Mouse (Mus musculus): ENCODE measurements around the gene Ganab.

- no peak for TF ChIP-seq POLR2A (IDR thresholded peaks at IDR 0.05; ENCODE audit: low read depth, low read length)
- TF ChIP-seq CTCF (IDR thresholded peaks at IDR 0.05; ENCODE audit: extremely low read depth, insufficient read depth, insufficient read length, insufficient replicate concordance) = no peak
Observed at GRCm38 (mm10) chr19:8875031-8875430, 22.8 kb upstream of the Ganab start.
